Mouse (Mus musculus): Measurements from ENCODE around the gene Mapkapk5. TPM values are rescaled to one million over a fixed set of nuclear protein-coding genes. Genes with fewer than 3 reads are reported as not detected.

Gene Mapkapk5
- polyA plus RNA-seq, 1 experiment, result 93.5 TPM

DNA sequence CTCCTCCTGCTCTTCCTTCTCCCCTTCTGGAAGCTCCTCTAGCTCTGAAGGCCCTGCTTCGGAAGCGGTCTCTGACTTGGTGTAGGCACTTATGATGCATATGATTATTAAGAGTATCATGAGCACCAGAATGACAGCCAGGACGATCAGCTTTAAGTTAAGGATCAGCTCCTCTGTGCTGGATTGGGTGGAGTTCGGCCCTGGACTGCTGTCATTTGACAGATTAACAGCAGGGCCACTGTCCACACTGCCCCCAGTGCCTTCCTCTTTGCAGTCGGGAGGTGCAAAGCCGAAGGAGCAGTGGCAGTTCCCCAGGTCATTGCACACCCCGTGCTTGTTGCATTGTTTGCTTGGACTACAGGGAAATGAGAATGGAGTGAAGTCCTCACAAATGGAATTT lies 45.0 kb downstream of the Mapkapk5 start:
- DNase-seq (ENCODE audit: low spot score), result no peak

DNA sequence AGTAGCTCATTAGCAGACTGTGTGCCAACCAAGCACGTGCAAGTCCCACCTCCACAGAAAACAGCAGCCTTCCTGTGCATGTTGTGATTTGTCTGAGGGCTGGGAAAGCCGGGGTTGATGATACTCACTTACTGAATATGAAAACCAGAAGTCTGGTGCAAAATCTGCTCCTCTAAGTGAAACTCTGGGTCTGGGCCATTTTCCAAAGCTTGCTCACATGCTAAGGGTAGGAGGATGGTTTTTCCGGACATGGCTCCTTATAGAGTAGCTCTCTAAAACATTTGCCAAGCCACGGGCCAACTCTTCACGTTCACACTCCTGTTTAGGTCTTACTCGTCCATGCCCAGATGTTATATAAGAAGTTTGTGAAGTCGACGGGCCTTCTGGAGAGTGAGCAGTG lies 52.4 kb downstream of the Mapkapk5 start:
- DNase-seq (ENCODE audit: low spot score), result no peak

DNA sequence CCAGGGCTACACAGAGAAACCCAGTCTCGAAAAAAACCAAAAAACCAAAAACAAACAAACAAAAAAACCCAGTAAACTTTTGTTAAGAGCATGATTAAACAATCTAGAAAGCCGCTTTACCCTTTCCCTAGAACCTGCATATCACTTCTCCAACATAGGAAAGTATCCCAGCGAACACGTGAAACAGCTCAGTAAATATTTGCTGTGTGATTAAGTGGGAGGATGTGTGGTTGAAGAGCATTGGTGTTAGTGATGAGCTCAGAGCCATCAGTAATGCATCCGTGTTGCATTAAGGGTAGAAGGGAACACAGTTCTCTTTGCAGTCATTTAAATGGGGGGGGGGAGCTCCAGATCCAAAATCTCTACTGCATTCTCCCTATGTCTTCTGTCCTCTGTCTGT lies 60.9 kb downstream of the Mapkapk5 start:
- DNase-seq (ENCODE audit: low spot score), result no peak

DNA sequence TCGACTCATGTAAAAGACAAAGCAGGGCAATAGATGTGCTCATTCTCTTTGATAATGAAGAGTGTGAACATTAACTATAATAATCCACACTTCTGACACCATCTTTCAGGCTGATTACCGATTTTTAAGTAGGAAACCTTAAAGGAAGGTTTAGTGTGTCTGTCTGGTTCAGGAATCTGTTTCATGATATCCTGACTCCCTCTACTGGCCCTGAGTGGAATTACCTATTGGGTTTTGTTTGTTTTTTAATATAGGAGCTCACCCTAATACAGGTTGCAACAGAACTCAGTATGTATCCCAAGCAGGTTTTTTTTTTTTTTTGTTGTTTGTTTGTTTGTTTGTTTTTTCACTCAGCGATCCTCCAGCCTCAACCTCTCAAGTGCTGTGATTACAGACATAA lies 68.0 kb downstream of the Mapkapk5 start:
- DNase-seq (ENCODE audit: low spot score), result no peak

DNA sequence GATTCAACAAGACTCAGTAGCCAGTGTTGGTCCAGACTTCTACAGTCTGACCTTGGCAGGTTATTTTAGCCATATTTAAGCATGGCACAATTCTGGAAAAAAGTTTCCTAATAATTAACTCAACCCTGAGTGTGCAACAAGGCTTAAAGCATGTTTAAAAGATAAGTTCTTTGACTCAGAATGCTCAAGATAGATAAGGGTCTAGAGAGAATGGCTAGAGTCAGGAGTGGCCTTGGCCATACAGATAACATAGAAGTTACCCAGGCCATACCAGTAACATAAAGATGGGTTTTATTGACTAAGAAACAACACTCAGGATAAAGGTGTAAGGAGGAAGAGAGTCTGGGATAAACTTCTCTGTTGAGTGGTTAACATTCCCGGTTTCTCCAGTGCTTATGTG lies 69.7 kb downstream of the Mapkapk5 start:
- DNase-seq (ENCODE audit: low spot score), result no peak

Other genes starting within 250 kb of the Mapkapk5 start
- 106 and 115 TPM in 2 replicates for gene Trafd1, start 160.3 kb downstream of the Mapkapk5 start, polyA plus RNA-seq (2012; rRNA removed)
- 15.8 and 17.2 TPM in 2 replicates for gene Naa25, start 148.0 kb downstream of the Mapkapk5 start, polyA plus RNA-seq (2012; rRNA removed)
- gene Tmem116, start 94.0 kb downstream of the Mapkapk5 start, polyA plus RNA-seq (2012; rRNA removed), result 1.4 and 2.4 TPM in 2 replicates
- gene Erp29, start 93.4 kb downstream of the Mapkapk5 start, polyA plus RNA-seq (2012; rRNA removed), result 96.2 and 97.4 TPM in 2 replicates
- not detected in 2 replicates for gene Adam1b, start 42.5 kb downstream of the Mapkapk5 start, polyA plus RNA-seq (2012; rRNA removed)
- 9.4 and 12.0 TPM in 2 replicates for gene Adam1a, start 423 bp downstream of the Mapkapk5 start, polyA plus RNA-seq (2012; rRNA removed)
- 0.34 TPM in 1 of 2 replicates, not detected in the other for gene Gm42878, start 423 bp downstream of the Mapkapk5 start, polyA plus RNA-seq (2012; rRNA removed)
- 663 and 712 TPM in 2 replicates for gene Aldh2, start 47.9 kb upstream of the Mapkapk5 start, polyA plus RNA-seq (2012; rRNA removed)
- 10.6 and 12.8 TPM in 2 replicates for gene Acad12, start 73.0 kb upstream of the Mapkapk5 start, polyA plus RNA-seq (2012; rRNA removed)
- 9.6 and 10.3 TPM in 2 replicates for gene Acad10, start 114.6 kb upstream of the Mapkapk5 start, polyA plus RNA-seq (2012; rRNA removed)
- 34.7 and 37.1 TPM in 2 replicates for gene Brap, start 114.7 kb upstream of the Mapkapk5 start, polyA plus RNA-seq (2012; rRNA removed)
- gene Atxn2, start 165.4 kb upstream of the Mapkapk5 start, polyA plus RNA-seq (2012; rRNA removed), result 60.6 and 85.3 TPM in 2 replicates

Data from urinary bladder, adult 2 months (tissue).